Mouse (Mus musculus) bone marrow, adult 2 months (tissue): ENCODE measurements around the gene Cenpf.

ENCODE experiments used
- CTCF ChIP-seq: fragments of 200-500 bp; IDR thresholded peaks from 2 replicates; pipeline ENCODE4 v1.5.1; 2011; ENCODE audit warnings: low read length, control low read depth; ENCODE audit not compliant: control insufficient read depth, insufficient read depth
- POLR2A ChIP-seq: fragments of 200-500 bp; IDR thresholded peaks from 2 replicates; pipeline ENCODE4 v1.6.1; 2011; ENCODE audit warnings: low read depth, mild to moderate bottlenecking, control low read depth, low read length, borderline replicate concordance; ENCODE audit not compliant: control insufficient read depth

GRCm38 (mm10) chr1:189698416-189698815 lies 10.5 kb upstream of the Cenpf start:
- TF ChIP-seq POLR2A, result no peak
- TF ChIP-seq CTCF, result no peak
